Mouse (Mus musculus): Measurements from ENCODE around the gene Dtx3. TPM values are rescaled to one million over a fixed set of nuclear protein-coding genes. Genes with fewer than 3 reads are reported as not detected.
"Not testable (repeated sequence)": the region's sequence is repeated elsewhere in the genome, so short reads cannot be mapped to it uniquely, and the experiment has no call there.

Dtx3 gene
- polyA plus RNA-seq, 1 experiment, result 82.0 TPM

- Histone ChIP-seq H3K4me1 (ENCODE audit: control insufficient read depth, insufficient read depth, low read length) (no peaks in the 10 kb centered on the region), H3K4me3 (ENCODE audit: insufficient read depth, low read length) (no peak overlapping the region), H3K27ac (ENCODE audit: insufficient read depth, low read length) (no peak overlapping the region)
- TF ChIP-seq POLR2A (IDR thresholded peaks at IDR 0.05; ENCODE audit: low read depth, low read length), result no peak
- TF ChIP-seq CTCF (IDR thresholded peaks at IDR 0.05; ENCODE audit: borderline replicate concordance, insufficient read depth, low read length), result no peak
These were observed 31.3 kb downstream of the Dtx3 start for GRCm38 (mm10) chr10:127164190-127164589.

GRCm38 (mm10) chr10:127162771-127163261 is 32.7 kb downstream of the Dtx3 start:
- not testable (repeated sequence) for H3K4me3 ChIP-seq (ENCODE audit: insufficient read depth, low read length); H3K27ac ChIP-seq (ENCODE audit: insufficient read depth, low read length); H3K4me1 ChIP-seq (ENCODE audit: control insufficient read depth, insufficient read depth, low read length)

- Histone ChIP-seq H3K27ac (ENCODE audit: insufficient read depth, low read length) (no peak overlapping the region), H3K4me3 (ENCODE audit: insufficient read depth, low read length) (no peak overlapping the region), H3K4me1 (ENCODE audit: control insufficient read depth, insufficient read depth, low read length) (no peaks in the 10 kb centered on the region)
- TF ChIP-seq CTCF (IDR thresholded peaks at IDR 0.05; ENCODE audit: borderline replicate concordance, insufficient read depth, low read length) (no peak), POLR2A (IDR thresholded peaks at IDR 0.05; ENCODE audit: low read depth, low read length) (no peak)
These were observed 34.8 kb downstream of the Dtx3 start for GRCm38 (mm10) chr10:127160728-127161127.

GRCm38 (mm10) chr10:127160081-127160480 is 35.4 kb downstream of the Dtx3 start:
- H3K4me3 ChIP-seq (ENCODE audit: insufficient read depth, low read length), result no peak overlapping the region
- H3K4me1 ChIP-seq (ENCODE audit: control insufficient read depth, insufficient read depth, low read length), result no peaks in the 10 kb centered on the region
- H3K27ac ChIP-seq (ENCODE audit: insufficient read depth, low read length), result no peak overlapping the region
- TF ChIP-seq CTCF (IDR thresholded peaks at IDR 0.05; ENCODE audit: borderline replicate concordance, insufficient read depth, low read length), result no peak
- TF ChIP-seq POLR2A (IDR thresholded peaks at IDR 0.05; ENCODE audit: low read depth, low read length), result no peak

- TF ChIP-seq CTCF (IDR thresholded peaks at IDR 0.05; ENCODE audit: borderline replicate concordance, insufficient read depth, low read length) (no peak), POLR2A (IDR thresholded peaks at IDR 0.05; ENCODE audit: low read depth, low read length) (no peak)
- Histone ChIP-seq H3K27ac (ENCODE audit: insufficient read depth, low read length) (no peak overlapping the region), H3K4me1 (ENCODE audit: control insufficient read depth, insufficient read depth, low read length) (no peaks in the 10 kb centered on the region)
These were observed 37.1 kb downstream of the Dtx3 start for GRCm38 (mm10) chr10:127158471-127158870.

GRCm38 (mm10) chr10:127156511-127156910 is 39.0 kb downstream of the Dtx3 start:
- TF ChIP-seq CTCF (IDR thresholded peaks at IDR 0.05; ENCODE audit: borderline replicate concordance, insufficient read depth, low read length), result no peak
- TF ChIP-seq POLR2A (IDR thresholded peaks at IDR 0.05; ENCODE audit: low read depth, low read length), result no peak
- Histone ChIP-seq H3K27ac (ENCODE audit: insufficient read depth, low read length) (no peak overlapping the region), H3K4me1 (ENCODE audit: control insufficient read depth, insufficient read depth, low read length) (no peaks in the 10 kb centered on the region), H3K4me3 (ENCODE audit: insufficient read depth, low read length) (no peak overlapping the region)

More at GRCm38 (mm10) chr10:127158471-127158870, 37.1 kb downstream of the Dtx3 start:
- H3K4me3 ChIP-seq (ENCODE audit: insufficient read depth, low read length), result no peak overlapping the region

- TF ChIP-seq POLR2A (IDR thresholded peaks at IDR 0.05; ENCODE audit: low read depth, low read length), result no peak
- TF ChIP-seq CTCF (IDR thresholded peaks at IDR 0.05; ENCODE audit: borderline replicate concordance, insufficient read depth, low read length), result no peak
These were observed 39.4 kb downstream of the Dtx3 start for GRCm38 (mm10) chr10:127156089-127156488.

GRCm38 (mm10) chr10:127154652-127155051 is 40.9 kb downstream of the Dtx3 start:
- Histone ChIP-seq H3K27ac (ENCODE audit: insufficient read depth, low read length) (no peak overlapping the region), H3K4me3 (ENCODE audit: insufficient read depth, low read length) (no peak overlapping the region), H3K4me1 (ENCODE audit: control insufficient read depth, insufficient read depth, low read length) (peaks cover 5% of the 10 kb centered on the region)
- TF ChIP-seq CTCF (IDR thresholded peaks at IDR 0.05; ENCODE audit: borderline replicate concordance, insufficient read depth, low read length) (no peak), POLR2A (IDR thresholded peaks at IDR 0.05; ENCODE audit: low read depth, low read length) (no peak)

More at GRCm38 (mm10) chr10:127156089-127156488, 39.4 kb downstream of the Dtx3 start:
- Histone ChIP-seq H3K27ac (ENCODE audit: insufficient read depth, low read length) (no peak overlapping the region), H3K4me1 (ENCODE audit: control insufficient read depth, insufficient read depth, low read length) (no peaks in the 10 kb centered on the region), H3K4me3 (ENCODE audit: insufficient read depth, low read length) (no peak overlapping the region)

- Histone ChIP-seq H3K4me1 (ENCODE audit: control insufficient read depth, insufficient read depth, low read length) (peaks cover 5% of the 10 kb centered on the region), H3K4me3 (ENCODE audit: insufficient read depth, low read length) (no peak overlapping the region), H3K27ac (ENCODE audit: insufficient read depth, low read length) (no peak overlapping the region)
- TF ChIP-seq POLR2A (IDR thresholded peaks at IDR 0.05; ENCODE audit: low read depth, low read length) (no peak), CTCF (IDR thresholded peaks at IDR 0.05; ENCODE audit: borderline replicate concordance, insufficient read depth, low read length) (no peak)
These were observed 41.3 kb downstream of the Dtx3 start for GRCm38 (mm10) chr10:127154241-127154640.

- H3K4me1 ChIP-seq (ENCODE audit: control insufficient read depth, insufficient read depth, low read length), result peaks cover 5% of the 10 kb centered on the region
- no peak overlapping the region for H3K4me3 ChIP-seq (ENCODE audit: insufficient read depth, low read length)
- no peak overlapping the region for H3K27ac ChIP-seq (ENCODE audit: insufficient read depth, low read length)
- TF ChIP-seq CTCF (IDR thresholded peaks at IDR 0.05; ENCODE audit: borderline replicate concordance, insufficient read depth, low read length) (no peak), POLR2A (IDR thresholded peaks at IDR 0.05; ENCODE audit: low read depth, low read length) (no peak)
These were observed 42.2 kb downstream of the Dtx3 start for GRCm38 (mm10) chr10:127153323-127153722.

GRCm38 (mm10) chr10:127152556-127152955 is 43.0 kb downstream of the Dtx3 start:
- not testable (repeated sequence) for H3K4me1 ChIP-seq (ENCODE audit: control insufficient read depth, insufficient read depth, low read length); H3K27ac ChIP-seq (ENCODE audit: insufficient read depth, low read length); H3K4me3 ChIP-seq (ENCODE audit: insufficient read depth, low read length)

- not testable (repeated sequence) for H3K4me3 ChIP-seq (ENCODE audit: insufficient read depth, low read length); H3K27ac ChIP-seq (ENCODE audit: insufficient read depth, low read length); H3K4me1 ChIP-seq (ENCODE audit: control insufficient read depth, insufficient read depth, low read length)
These were observed 44.3 kb downstream of the Dtx3 start for GRCm38 (mm10) chr10:127151233-127151632.
